Mouse (Mus musculus) lung, embryonic 15.5 days (tissue): Measurements from ENCODE around the gene Slamf9. TPM values are rescaled to one million over a fixed set of nuclear protein-coding genes. Genes with fewer than 3 reads are reported as not detected.

Experiments
- ATAC-seq: fragments of 200-750 bp; cut with Nextera tagmentation; 2 replicates; pipeline ENCODE4 v1.8.0; 2017; ENCODE audit warnings: moderate number of reproducible peaks, borderline replicate concordance; ENCODE audit not compliant: low FRiP score, low TSS enrichment; ENCODE audit errors: extremely low read depth
- H3K27ac ChIP-seq: fragments of 300-500 bp; sonication (generic); 2 replicates; pipeline ENCODE4 v1.5.1; 2015; ENCODE audit warnings: moderate library complexity, mild to moderate bottlenecking, inconsistent platforms
- H3K27me3 ChIP-seq: fragments of 300-500 bp; sonication (generic); 2 replicates; pipeline ENCODE4 v1.6.1; 2015; ENCODE audit warnings: inconsistent platforms
- H3K36me3 ChIP-seq: fragments of 300-500 bp; sonication (generic); 2 replicates; pipeline ENCODE4 v1.6.1; 2015; ENCODE audit warnings: inconsistent platforms
- H3K4me1 ChIP-seq: fragments of 300-500 bp; sonication (generic); 2 replicates; pipeline ENCODE4 v1.6.1; 2015; ENCODE audit warnings: inconsistent platforms
- H3K4me2 ChIP-seq: fragments of 300-500 bp; sonication (generic); 2 replicates; pipeline ENCODE4 v1.6.1; 2015; ENCODE audit warnings: inconsistent platforms, mild to moderate bottlenecking, moderate library complexity
- H3K4me3 ChIP-seq: fragments of 300-500 bp; sonication (generic); 2 replicates; pipeline ENCODE4 v1.5.1; 2015; ENCODE audit warnings: mild to moderate bottlenecking, inconsistent platforms
- H3K9ac ChIP-seq: fragments of 300-500 bp; sonication (generic); 2 replicates; pipeline ENCODE4 v1.6.1; 2015; ENCODE audit warnings: inconsistent platforms
- H3K9me3 ChIP-seq: fragments of 300-500 bp; sonication (generic); 2 replicates; pipeline ENCODE4 v1.6.1; 2016; ENCODE audit warnings: inconsistent platforms
- WGBS: fragments of 180-500 bp; shearing (Covaris S2); methylation state at CpG from one replicate; pipeline ENCODE4 v1.1.7; 2015; 5-methylcytosine and 5-hydroxymethylcytosine counted together
- polyA plus RNA-seq: library from polyadenylated mRNA; unstranded; fragments of >200 nt; fragmentation: Nextera tagmentation; extraction: Ambion mirVana; gene quantifications from 2 replicates; pipeline ENCODE4 v1.2.1, GENCODE M21; 2015

The Slamf9 gene
- polyA plus RNA-seq, 1 experiment from 2014 or later, result 0.51 TPM

GRCm38 (mm10) chr1:172463387-172464333 lies 11.5 kb upstream of the Slamf9 start:
- ATAC-seq, result no peak
- H3K36me3 ChIP-seq, result no peaks in the 10 kb centered on the region
- H3K9me3 ChIP-seq, result no peaks in the 10 kb centered on the region
- 64% methylated on average over 16 of the region's 16 CpGs for WGBS
- no peak overlapping the region for H3K27ac ChIP-seq
- no peak overlapping the region for H3K4me3 ChIP-seq
- no peak overlapping the region for H3K9ac ChIP-seq
- no peaks in the 10 kb centered on the region; the same call in 1 of the 2 replicates for H3K4me1 ChIP-seq
- no peaks in the 10 kb centered on the region for H3K27me3 ChIP-seq
- no peak overlapping the region for H3K4me2 ChIP-seq

- Histone ChIP-seq H3K27me3 (no peaks in the 10 kb centered on the region), H3K9me3 (no peaks in the 10 kb centered on the region), H3K4me2 (no peak overlapping the region), H3K36me3 (no peaks in the 10 kb centered on the region), H3K27ac (no peak overlapping the region), H3K4me1 (peaks cover 9% of the 10 kb centered on the region), H3K4me3 (no peak overlapping the region), H3K9ac (no peak overlapping the region)
- 86% methylated on average over 11 of the region's 11 CpGs for WGBS
- no peak for ATAC-seq
Observed at GRCm38 (mm10) chr1:172468301-172468877, 6.8 kb upstream of the Slamf9 start.

- WGBS, result 38% methylated on average over 5 of the region's 5 CpGs
- H3K36me3 ChIP-seq, result no peaks in the 10 kb centered on the region
- H3K27ac ChIP-seq, result no peak overlapping the region
- H3K27me3 ChIP-seq, result no peaks in the 10 kb centered on the region
- H3K4me1 ChIP-seq, result peaks cover 9% of the 10 kb centered on the region
- no peak overlapping the region for H3K4me3 ChIP-seq
- H3K9me3 ChIP-seq, result no peaks in the 10 kb centered on the region
- ATAC-seq, result 0 out of 2 replicates have a peak, but pooled peaks have one; percentile 37
- no peak overlapping the region for H3K9ac ChIP-seq
- no peak overlapping the region for H3K4me2 ChIP-seq
Observed at GRCm38 (mm10) chr1:172469373-172469772, 5.8 kb upstream of the Slamf9 start.

- H3K4me3 ChIP-seq, result no peak overlapping the region
- H3K27me3 ChIP-seq, result no peaks in the 10 kb centered on the region
- 25% methylated on average over 8 of the region's 8 CpGs for WGBS
- peaks cover 10% of the 10 kb centered on the region for H3K4me1 ChIP-seq
- no peak overlapping the region for H3K27ac ChIP-seq
- peak; percentile 81; the same call in 1 of the 2 replicates for ATAC-seq
- H3K9ac ChIP-seq, result no peak overlapping the region
- H3K36me3 ChIP-seq, result no peaks in the 10 kb centered on the region
- H3K4me2 ChIP-seq, result no peak overlapping the region
- H3K9me3 ChIP-seq, result no peaks in the 10 kb centered on the region
Observed at GRCm38 (mm10) chr1:172469810-172470448, 5.2 kb upstream of the Slamf9 start.

- Histone ChIP-seq H3K4me1 (peaks cover 15% of the 10 kb centered on the region), H3K4me3 (no peak overlapping the region), H3K36me3 (no peaks in the 10 kb centered on the region), H3K27ac (no peak overlapping the region), H3K4me2 (no peak overlapping the region), H3K9ac (no peak overlapping the region), H3K27me3 (no peaks in the 10 kb centered on the region), H3K9me3 (no peaks in the 10 kb centered on the region)
- no peak for ATAC-seq
Observed at GRCm38 (mm10) chr1:172472909-172473308, 2.2 kb upstream of the Slamf9 start.

- Histone ChIP-seq H3K27me3 (no peaks in the 10 kb centered on the region), H3K4me2 (no peak overlapping the region), H3K4me1 (peaks cover 15% of the 10 kb centered on the region), H3K27ac (no peak overlapping the region), H3K36me3 (no peaks in the 10 kb centered on the region), H3K9ac (no peak overlapping the region), H3K4me3 (no peak overlapping the region), H3K9me3 (no peaks in the 10 kb centered on the region)
- WGBS, result 78% methylated on average over 3 of the region's 3 CpGs
- ATAC-seq, result no peak
Observed at GRCm38 (mm10) chr1:172474196-172474595, 962 bp upstream of the Slamf9 start.

- Histone ChIP-seq H3K27ac (no peak overlapping the region), H3K4me1 (peaks cover 23% of the 10 kb centered on the region), H3K9me3 (no peaks in the 10 kb centered on the region), H3K27me3 (no peaks in the 10 kb centered on the region), H3K36me3 (no peaks in the 10 kb centered on the region), H3K4me3 (no peak overlapping the region), H3K9ac (no peak overlapping the region), H3K4me2 (no peak overlapping the region)
- ATAC-seq, result no peak
- 72% methylated on average over 5 of the region's 5 CpGs for WGBS
Observed at GRCm38 (mm10) chr1:172478020-172478419, 2.9 kb downstream of the Slamf9 start.

- H3K4me1 ChIP-seq, result peaks cover 33% of the 10 kb centered on the region
- no peaks in the 10 kb centered on the region for H3K9me3 ChIP-seq
- no peak overlapping the region for H3K4me3 ChIP-seq
- no peak overlapping the region for H3K4me2 ChIP-seq
- ATAC-seq, result no peak
- no peaks in the 10 kb centered on the region for H3K36me3 ChIP-seq
- no peak overlapping the region for H3K27ac ChIP-seq
- 88% methylated on average over 4 of the region's 4 CpGs for WGBS
- no peak overlapping the region for H3K9ac ChIP-seq
- no peaks in the 10 kb centered on the region for H3K27me3 ChIP-seq
Observed at GRCm38 (mm10) chr1:172480376-172480775, 5.2 kb downstream of the Slamf9 start.

- H3K36me3 ChIP-seq, result no peaks in the 10 kb centered on the region
- H3K27ac ChIP-seq, result peak overlapping the region; percentile 92
- 10% methylated on average over 13 of the region's 13 CpGs for WGBS
- no peaks in the 10 kb centered on the region for H3K9me3 ChIP-seq
- H3K9ac ChIP-seq, result 0 out of 2 replicates have a peak overlapping the region, but pooled peaks have one; percentile 43
- peaks cover 33% of the 10 kb centered on the region for H3K4me1 ChIP-seq
- H3K27me3 ChIP-seq, result no peaks in the 10 kb centered on the region
- H3K4me2 ChIP-seq, result peak overlapping the region; percentile 76
- no peak for ATAC-seq
- H3K4me3 ChIP-seq, result peak overlapping the region; percentile 56
Observed at GRCm38 (mm10) chr1:172481111-172481510, 6.0 kb downstream of the Slamf9 start.

- H3K9ac ChIP-seq, result peak within 1 kb of the TSS; percentile 43
- 0% methylated on average over 38 of the region's 38 CpGs for WGBS
- H3K27me3 ChIP-seq, result no peaks in the 10 kb centered on the region
- H3K4me1 ChIP-seq, result peaks cover 33% of the 10 kb centered on the region
- H3K9me3 ChIP-seq, result no peaks in the 10 kb centered on the region
- no peaks in the 10 kb centered on the region for H3K36me3 ChIP-seq
- peak; percentile 95 for ATAC-seq
- peak within 1 kb of the TSS; percentile 56 for H3K4me3 ChIP-seq
- peak within 1 kb of the TSS; percentile 92 for H3K27ac ChIP-seq
- peak within 1 kb of the TSS; percentile 76 for H3K4me2 ChIP-seq
Observed at GRCm38 (mm10) chr1:172481540-172482280, 6.6 kb downstream of the Slamf9 start, which contains the start of gene Igsf9. Igsf9 (plus strand) TSS chr1:172481788.
